Mouse (Mus musculus): ENCODE measurements around the gene Akap13.

The Akap13 gene

DNA sequence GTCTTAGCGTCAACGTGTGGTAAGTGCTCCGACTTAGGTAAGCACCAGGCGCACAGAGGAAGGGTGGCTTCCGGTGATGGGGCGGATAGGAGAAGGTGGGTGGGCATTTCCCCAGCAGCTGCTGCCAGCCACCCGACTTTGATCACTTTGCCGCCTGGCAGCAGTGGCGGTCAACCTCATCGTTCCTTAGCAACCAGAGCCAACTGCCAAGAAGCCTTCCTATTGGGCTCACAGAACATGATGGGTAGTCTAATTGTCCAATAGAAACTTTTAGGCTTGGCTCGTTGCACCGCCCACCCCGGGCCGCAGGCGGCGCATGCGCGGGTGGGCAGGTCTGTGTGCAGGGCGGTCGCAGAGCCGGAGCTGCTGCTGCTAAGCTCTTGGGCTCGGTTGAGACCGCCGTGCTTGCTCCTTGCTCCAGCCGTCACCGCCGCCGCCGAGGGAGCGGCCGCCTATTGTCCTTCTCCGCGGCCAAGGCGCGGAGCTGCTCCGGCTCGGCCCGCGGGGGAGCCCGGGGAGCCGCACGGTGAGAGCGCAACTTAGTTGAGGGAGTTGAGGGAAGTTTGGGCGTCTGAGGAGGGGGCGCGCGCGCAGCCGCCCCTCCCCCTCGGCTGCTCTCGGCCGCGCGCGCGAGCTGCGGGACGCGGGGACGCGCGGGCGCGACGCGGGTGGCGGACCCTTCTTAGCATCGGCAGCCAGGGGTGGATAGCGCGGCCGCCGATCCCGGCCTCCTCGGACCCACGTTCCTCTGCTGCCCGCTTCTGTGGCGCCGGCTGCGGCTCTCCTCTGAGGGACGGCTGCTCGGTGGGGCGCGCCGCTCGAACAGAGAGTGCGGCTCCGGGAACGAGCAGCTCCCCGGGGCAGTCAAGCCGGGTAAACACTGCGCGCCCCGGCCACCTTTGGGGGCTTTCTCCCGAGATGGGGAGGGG lies at the start of gene Akap13:
Gene Akap13 (plus strand): TSS at position 312 of the 929 bp plus-strand sequence.
- peak; percentile 85 for DNase-seq (ENCODE audit: extremely low spot score, low read depth, low spot score)

DNA sequence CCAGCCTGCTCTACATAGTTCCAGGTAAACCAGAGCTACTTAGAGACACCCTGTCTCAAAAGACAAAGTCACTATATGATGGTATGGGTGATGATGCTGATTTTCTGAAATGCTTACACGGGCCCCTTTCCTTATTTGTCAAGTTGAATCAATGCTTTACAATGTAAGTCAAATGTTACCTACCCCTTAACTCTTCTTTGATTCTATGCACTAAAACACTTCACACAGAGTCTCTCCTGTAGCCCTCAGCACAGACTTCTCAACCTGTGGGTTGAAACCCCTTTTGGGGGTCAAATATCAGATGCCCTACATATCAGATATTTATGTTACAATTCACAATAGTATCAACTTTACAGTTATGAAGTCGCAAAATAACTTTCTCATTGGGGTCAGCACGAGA lies 44.7 kb upstream of the Akap13 start:
- DNase-seq (ENCODE audit: extremely low spot score, low read depth, low spot score) = no peak

DNA sequence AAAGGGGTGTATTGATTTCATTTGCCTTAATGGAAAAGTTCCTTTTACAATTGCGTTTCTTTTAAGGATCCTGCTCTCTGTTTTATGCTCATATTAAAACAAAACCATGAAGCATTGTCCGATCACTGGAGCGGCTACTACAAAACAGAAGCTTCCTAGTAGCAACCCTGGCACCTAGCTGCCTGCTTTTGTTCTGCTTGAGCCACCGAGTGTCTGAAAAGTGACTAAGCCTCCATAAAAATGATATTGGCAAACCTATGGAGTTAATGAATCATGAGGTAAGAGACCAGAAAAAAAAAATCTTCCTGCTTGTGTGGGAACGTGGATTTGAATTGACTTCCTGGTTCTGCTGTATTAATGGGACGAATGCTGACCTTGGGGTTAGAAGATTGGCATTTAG lies 44.1 kb upstream of the Akap13 start:
- no peak for DNase-seq (ENCODE audit: extremely low spot score, low read depth, low spot score)

DNA sequence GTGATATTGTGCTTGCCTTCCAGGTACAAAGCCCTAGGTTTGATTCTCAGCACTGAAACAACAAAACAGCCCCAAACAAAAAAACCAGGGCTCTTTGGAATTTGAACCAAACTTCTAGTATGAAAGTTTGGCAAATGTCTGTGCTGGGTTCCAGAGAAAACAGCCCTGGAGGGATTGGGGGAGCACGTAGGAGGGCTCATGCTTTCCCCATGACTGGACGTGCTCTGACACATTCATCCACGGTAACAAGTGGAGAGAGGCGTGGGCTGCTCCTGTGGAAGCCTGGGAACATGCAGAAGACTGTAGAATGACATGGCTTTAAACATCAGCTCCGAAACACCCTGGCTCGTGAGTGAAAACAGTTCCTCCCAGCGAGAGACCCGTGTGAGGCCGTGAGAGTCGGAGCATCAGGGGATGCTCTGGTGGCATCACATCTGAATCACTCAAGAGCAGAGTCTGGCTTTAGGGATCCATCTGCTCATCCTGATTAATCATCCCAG lies 43.3 kb upstream of the Akap13 start:
- DNase-seq (ENCODE audit: extremely low spot score, low read depth, low spot score) = no peak

DNA sequence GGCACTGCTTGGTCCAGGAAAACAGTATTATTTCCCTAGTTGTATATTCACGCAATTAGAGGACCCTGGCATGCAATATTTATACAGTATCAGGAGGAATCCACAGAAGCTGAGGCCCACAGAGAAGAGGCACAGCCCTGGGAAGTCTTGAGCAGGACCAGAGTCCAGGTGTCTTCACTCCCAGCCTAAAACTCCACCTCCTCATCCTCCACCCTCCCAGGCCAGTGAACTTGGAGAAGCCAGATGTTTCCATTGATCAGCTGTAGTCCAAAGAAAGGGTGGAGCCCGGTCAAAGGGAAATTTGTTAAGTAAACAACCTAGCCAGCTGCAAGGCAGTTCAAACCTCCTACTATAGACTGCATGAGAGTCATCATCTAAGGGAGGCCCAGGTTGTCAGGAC lies 42.8 kb upstream of the Akap13 start:
- DNase-seq (ENCODE audit: extremely low spot score, low read depth, low spot score) = no peak

DNA sequence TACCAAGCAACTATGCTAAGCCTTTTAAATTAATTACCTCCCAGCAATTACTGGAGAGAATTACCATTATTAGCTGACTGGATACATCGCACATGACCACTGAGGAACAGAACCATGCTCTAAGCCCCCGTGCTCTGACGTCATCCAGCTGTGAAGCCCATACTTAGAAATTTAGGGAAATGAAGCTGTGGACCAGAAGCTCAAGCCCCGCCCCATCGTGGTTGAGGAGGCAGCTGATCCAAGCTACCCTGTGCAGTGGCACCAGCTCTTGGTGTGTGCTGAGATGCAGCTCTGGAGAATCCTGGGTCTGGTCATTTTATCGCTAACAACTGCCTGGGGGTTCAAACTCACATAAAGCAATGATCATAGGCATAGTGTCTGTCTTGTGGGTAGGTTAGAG lies 41.4 kb upstream of the Akap13 start:
- DNase-seq (ENCODE audit: extremely low spot score, low read depth, low spot score) = no peak

DNA sequence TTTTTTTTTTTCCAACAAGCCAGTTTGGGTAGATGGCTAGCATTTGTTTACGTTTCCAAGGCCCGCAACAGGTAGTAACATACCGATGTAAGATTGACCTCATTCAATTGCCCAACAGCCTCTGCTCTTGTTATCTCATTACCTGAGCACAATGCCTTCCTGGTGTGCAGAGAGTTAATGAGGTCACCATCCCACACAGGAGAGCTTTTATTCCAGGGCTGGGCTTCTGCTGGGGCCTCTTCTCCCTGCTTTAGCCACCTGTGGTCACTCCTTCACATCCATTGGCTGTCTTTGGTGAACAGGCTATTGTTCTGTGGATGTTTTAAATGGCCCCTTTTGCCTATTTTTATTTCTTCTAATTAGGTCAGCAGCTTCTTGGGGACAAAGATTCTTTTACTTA lies 41.0 kb upstream of the Akap13 start:
- no peak for DNase-seq (ENCODE audit: extremely low spot score, low read depth, low spot score)

DNA sequence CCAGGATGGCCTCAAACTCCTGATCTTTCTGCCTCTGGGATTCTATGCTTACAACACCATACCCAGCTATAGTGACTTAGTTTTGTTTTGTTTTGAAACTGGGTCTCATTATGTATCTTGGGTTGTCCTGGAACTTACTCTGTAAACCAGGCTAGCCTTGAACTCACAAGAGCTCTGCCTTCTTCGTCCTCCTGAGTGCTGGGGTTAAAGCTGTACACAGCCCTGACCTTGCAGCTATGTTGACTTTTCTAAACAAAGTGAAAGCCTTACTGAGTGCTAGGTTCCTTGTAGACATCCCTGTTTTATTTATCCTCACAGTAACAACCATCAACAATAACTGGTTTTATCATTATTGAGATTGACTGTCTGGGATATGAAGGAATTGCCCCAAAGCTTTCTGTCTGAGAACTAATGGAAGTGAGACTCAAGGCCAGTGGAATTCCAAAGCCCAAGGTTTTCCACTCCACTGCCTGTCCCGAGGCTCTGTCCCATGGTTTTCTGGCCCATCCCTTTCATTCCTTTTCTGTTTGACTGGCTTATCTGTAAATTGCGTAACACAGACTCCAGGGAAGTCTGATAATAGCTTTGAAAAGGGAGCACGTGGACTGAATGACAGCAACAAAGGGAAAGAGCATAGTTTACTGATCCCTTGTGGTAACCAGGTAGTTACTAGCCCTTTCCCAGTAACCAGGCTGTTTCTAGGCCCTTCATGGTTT lies 40.0 kb upstream of the Akap13 start:
- DNase-seq (ENCODE audit: extremely low spot score, low read depth, low spot score) = no peak

DNA sequence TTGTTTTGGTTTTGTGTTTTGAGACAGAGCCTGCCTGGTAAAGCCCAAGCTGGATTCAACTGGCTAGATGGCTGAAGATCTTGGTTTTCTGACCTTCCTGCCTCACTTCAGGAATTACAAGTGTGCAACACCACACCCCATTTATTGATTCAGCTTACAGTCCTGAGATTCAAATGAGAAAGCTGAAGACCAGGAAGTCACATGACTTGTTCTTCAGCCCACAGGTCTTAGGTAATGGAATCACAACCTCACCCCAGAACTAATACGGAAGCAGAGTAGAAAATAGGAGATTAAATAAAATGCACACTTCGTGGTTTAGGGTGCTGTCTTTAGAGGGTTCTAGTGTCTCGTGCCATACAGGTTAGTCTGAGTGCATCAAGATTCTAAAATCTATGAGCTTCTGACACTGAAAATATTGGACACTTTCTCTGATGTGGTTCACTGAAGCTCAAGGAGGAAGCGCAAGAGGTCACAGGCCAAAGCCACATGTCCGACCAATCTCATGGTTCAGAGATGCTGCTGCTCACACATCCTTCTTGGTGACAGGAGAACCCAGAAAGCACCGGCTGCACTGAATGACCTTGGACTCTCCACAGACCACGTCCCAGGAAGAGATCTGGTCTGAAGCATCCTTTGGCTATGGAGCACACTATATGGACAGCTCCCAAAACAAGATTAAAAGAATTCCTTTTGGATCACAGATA lies 39.3 kb upstream of the Akap13 start:
- DNase-seq (ENCODE audit: extremely low spot score, low read depth, low spot score) = no peak

DNA sequence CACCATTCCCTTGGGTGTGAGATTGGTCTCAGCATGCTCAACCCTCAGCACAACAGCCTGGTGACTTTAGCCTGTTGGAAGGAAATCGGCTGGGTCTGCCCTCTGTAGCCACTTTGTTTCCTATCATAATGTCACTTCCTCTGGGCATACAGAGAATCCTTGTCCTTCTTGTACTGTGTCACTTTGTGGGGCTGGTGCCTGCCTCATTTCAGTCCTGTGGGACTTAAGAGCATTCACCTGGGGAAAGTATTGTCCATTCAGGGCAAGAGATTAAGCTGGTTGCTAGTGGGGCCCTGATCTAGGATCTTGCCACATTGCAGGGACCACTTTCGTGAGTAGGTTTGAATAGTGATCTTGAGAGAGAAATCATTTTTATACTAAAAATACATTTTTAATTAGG lies 34.4 kb upstream of the Akap13 start:
- DNase-seq (ENCODE audit: extremely low spot score, low read depth, low spot score) = no peak

DNA sequence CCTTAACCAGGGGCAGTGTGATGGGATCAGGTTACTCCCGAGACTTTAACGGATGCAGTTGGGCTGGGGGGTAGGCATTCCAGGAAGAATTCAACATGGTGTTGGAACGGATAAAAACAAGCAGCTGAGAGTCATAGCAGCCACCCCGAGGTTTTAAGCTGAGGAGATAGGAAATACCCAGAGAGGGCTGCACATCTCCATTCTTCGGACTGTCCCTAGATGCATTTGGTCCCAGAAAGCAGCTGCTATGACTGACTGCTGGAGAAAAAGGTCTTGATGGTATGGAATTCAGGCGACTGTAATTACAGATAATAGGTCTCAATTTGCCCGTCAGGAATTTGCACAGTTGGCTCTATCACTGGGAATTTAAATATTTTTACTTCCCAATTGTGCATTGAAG lies 31.2 kb upstream of the Akap13 start:
- no peak for DNase-seq (ENCODE audit: extremely low spot score, low read depth, low spot score)

DNA sequence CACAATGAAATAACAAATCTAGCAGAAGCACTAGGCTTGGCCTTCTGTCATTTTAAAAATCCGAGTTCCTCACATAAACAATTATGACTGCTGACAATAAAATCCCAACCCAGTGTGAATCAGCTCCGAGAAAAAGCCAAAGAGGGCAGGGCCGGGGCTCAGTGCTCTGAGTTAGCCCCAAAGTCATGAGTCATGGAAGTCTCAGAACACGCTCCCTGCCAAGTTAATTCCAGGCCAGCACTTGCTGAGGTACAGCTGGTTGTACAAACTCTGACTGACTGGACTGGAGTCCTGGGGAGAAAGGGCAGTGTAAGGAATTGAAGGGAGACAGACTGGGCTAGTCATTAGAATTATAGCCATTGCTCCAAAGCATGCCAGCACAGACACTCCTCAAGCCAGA lies 28.0 kb upstream of the Akap13 start:
- no peak for DNase-seq (ENCODE audit: extremely low spot score, low read depth, low spot score)

DNA sequence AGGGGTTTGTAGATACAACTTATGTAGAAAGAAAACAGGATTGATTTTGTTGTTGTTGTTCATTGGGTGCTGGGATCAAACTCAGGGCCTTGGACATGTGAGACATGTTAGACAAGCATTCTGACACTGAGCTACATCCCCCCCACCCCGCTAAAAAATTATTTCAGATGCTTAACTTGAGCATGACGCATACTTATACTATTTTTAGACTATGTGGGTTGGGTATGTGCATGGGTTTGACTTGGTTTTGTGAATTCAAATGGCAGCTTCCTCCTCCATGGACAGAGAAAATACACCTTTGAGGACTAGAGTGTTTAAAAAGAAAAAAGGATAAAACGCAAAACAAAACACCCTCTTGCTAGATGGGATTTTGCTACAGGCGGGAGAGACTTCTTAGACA lies 26.4 kb upstream of the Akap13 start:
- DNase-seq (ENCODE audit: extremely low spot score, low read depth, low spot score) = no peak

DNA sequence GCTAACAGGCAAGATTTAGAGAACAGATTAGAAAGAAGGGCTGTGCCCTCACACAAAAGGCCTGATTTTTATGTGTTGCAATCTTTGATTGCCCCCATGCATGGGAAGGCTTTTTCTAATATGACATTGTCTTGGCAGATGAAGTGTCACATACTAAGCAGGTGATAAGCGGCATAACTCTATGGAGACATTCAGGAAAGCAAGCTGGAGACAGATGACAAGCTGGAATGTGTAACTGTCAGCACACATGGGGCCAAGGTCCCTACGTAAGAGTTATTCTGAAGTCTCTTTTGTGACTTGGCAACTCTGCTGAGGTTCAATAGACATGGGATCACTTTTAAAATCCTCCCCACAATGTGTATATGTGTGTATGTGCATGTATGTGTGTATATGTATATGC lies 24.8 kb upstream of the Akap13 start:
- DNase-seq (ENCODE audit: extremely low spot score, low read depth, low spot score) = no peak

DNA sequence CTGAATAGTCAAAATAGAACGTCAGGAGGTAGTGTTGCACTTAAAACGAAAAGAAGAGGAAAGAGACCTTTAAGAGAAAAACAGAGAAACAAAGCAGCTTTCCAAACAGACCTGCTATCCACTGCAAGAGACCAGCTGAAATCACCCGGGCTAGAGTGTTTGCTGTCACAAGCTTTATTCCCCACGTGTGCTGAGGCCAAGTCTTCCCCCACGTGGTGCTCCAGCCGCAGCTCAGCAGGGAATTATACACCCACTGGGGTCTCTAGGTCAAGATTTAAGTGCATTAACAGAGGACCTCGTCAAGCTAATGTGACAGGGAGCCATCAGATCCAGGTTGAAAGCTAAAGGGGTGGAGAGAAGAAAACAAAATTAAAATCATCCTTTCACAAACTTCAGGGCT lies 24.3 kb upstream of the Akap13 start:
- DNase-seq (ENCODE audit: extremely low spot score, low read depth, low spot score) = no peak

DNA sequence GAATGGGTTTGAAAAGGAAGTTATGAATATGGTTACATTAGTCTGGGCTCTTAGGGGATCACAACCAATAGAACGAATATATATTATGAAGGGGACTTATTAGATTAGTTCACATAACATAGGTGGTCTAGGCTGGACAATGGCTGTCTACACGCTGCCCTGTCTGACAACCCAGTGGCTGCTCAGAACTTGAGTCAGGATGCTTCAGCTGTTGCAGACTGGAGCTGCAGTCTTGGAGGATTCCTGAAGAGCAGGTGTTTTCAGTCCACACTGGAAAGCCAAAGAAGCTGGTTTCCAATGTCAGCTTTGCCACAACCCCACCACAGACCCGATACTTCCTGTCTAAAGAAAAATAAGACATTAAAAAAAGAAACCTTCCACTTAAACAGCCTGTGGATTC lies 23.3 kb upstream of the Akap13 start:
- DNase-seq (ENCODE audit: extremely low spot score, low read depth, low spot score) = no peak

DNA sequence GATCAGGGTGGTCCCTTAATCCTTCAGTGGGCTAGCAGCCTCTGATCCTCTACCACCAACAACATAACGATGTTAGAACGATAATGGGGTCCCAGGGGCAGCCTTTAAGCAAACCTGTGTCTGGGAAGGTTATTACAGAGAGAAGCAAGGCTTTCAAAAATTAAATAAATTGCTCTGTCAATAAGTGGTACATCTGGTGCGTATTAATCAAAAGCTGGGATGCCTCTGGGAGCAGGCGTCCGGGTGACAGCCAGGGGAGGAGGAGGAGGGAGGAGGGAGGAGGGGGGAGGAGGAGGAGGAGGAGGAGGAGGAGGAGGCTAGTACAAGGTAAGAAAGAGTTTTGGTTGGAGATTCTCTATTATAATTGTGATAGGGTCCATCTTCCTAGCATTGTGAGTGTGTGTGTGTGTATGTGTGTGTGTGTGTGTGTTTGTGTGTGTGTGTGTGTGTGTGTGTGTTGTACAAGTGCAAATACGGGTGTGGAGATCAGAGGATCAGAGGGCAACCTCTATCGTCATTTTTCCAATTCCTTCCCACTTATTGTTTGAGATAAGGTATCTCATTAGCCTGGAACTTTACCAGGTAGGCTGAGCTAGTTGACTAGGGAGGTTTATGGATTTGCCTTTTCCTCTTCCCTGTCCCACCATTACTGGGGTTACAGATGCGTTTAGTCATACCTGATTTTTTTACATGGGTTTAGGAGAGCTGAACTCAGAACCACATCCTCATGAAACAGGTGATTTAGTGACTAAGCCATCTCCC lies 18.7 kb upstream of the Akap13 start:
- DNase-seq (ENCODE audit: extremely low spot score, low read depth, low spot score) = no peak

DNA sequence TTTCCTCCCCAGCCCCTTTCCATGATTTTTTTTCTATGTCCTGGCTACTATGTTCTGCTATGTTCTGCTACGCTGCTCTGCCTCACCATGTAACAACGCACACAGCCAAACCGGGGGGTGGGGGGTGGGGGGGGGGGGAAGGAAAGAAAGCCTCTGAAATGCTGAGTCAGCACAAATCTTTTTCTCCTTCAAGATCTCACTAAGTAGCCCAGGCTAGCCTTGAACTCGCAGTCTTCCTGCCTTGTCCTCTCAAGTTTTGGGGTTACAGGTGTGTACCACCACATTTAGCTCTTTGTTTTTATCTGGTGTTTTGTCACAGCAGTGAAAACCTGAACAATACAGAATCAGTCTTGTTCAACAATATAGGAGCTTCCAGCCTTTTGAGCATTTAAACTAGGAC lies 15.8 kb upstream of the Akap13 start:
- no peak for DNase-seq (ENCODE audit: extremely low spot score, low read depth, low spot score)

DNA sequence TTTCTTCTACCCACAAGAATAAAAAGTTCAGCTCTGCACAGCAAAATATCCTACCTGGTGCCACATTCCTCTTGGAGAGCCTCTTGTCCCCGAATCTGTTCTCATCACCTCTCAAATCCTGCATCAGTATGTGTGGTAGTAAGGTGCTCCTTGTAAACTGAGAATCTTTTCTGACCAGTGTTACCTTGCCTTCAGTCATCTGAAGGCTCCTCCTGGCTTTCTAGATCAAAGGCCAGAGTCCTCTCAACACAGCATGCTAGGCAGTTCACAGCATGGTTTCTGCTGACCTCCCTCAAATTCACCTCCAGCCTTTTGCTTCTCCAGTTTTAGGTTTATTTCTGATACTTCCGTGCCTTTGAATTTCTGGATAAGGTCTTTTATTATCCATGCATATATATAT lies 15.1 kb upstream of the Akap13 start:
- no peak for DNase-seq (ENCODE audit: extremely low spot score, low read depth, low spot score)

DNA sequence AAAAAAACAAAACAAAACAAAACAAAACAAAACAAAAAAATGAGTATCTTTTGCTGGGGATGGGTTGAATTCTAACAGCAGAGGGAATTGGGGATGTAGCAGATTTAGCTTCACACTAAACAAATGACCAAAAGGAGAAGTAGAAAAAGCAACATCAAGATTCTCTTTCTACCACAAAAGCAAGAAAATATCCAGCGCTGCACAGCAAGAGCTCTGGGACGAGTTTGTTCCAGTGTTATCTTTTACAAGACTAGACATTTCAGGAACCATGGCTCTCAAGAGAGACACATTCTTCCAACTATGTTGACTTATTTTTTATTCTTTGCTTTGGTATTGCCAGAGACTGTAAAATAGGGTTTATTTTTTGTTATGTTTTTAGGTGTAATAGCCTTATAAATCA lies 13.4 kb upstream of the Akap13 start:
- DNase-seq (ENCODE audit: extremely low spot score, low read depth, low spot score) = no peak
